Mouse (Mus musculus): ENCODE measurements around the gene Fam155a.

The Fam155a gene

GRCm38 (mm10) chr8:9471290-9471689, 299.7 kb downstream of the Fam155a start:
- no peak for DNase-seq

DNA sequence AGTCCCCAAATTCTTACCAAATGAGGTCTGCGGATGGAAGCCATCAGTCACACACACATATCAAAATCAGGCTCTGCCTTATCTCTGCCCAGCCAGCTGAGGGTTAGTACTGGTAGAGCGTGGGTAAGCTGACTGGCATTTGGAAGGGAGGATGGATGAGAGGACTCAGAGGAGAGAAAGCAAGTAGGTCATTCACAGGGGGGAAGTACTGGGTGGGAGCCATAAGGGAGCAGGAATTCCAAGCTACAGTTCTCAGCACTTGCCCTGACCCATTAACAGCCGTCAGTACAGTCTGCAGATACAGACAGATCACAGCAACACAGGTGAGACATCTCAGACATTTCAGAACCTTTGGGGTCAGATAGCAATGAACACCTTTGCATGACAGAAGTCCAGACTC, 300.8 kb downstream of the Fam155a start:
- no peak for DNase-seq

- no peak for DNase-seq
These were observed 309.9 kb downstream of the Fam155a start for GRCm38 (mm10) chr8:9461111-9461510.

GRCm38 (mm10) chr8:9460707-9461106, 310.3 kb downstream of the Fam155a start:
- no peak for DNase-seq

DNA sequence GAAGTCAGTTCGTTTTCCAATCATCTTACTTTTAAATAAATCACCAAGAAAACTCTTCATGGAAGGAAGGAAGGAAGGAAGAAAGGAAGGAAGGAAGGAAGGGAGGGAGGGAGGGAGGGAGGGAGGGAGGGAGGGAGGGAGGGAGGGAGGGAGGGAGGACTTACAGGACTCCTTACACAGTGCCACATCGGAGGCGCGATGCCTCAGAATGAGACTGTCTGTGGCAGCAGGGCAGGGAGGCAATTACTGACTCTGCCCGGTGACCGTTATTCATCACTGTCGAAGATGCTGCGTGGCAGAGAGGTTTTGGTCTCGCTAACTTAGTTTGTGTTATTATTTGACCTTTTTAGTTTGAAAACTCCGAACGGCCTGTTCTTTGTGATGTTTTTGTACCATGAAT, 312.3 kb downstream of the Fam155a start:
- DNase-seq: no peak

GRCm38 (mm10) chr8:9455138-9455537, 315.8 kb downstream of the Fam155a start:
- no peak for DNase-seq

GRCm38 (mm10) chr8:9453742-9454141, 317.2 kb downstream of the Fam155a start:
- DNase-seq: no peak

- DNase-seq: peak in 1 of 2 experiments; percentile 1
These were observed 319.4 kb downstream of the Fam155a start for GRCm38 (mm10) chr8:9451543-9451942.

- no peak for DNase-seq
These were observed 322.3 kb downstream of the Fam155a start for GRCm38 (mm10) chr8:9448613-9449012.

- no peak for DNase-seq
These were observed 333.1 kb downstream of the Fam155a start for GRCm38 (mm10) chr8:9437822-9438221.

DNA sequence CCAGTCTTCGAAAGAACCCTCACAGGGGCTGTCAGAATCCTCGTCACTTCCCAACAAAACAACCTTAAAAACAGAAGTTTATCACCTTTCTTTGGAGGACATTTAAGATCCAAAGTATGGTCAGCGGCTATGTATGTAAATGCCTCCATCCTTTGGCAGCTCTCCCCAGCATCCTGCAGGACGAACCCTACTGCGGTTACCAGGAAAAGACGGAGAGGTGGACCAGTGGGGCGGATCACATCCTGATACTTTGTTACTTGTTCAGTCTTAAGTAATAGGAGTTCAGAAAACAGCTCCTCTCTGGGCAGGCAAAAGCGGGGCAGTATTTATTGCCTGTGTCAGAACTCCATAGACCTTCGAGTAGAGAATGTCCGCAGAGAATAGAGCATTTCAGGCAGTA, 335.5 kb downstream of the Fam155a start:
- DNase-seq: no peak

DNA sequence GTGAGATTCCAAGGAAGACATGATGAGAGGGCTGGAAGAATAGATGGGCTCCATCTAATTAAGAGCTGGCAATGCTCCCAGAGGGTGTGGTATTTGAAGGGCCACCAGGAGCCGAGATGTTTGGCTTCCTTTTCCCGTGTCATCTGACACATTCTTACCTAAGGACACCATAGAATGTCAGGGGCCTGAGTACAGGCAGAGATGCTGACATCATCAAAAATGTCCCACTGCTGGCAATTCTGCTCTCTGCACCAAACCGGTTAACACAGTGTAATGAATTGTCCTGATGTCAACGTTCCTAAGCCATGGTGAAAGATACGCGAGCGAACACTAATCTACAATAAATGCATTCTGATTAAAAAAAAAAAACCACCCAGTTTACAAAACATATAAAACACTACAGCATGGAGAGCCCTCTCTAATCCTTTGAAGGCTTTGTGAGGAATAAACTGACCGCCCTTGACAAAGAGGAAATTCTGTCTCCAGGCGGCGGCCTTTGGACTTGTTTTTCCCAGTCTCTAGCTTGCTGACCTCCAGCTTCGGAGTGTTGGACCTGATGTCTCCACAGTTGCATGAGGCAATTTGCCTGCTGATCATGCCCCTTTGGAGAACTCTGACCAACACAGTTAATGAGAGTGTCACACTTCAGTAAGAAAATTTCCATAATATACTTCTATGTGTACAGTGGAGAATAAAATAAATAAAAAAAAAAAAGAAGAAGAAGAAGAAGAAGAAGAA, 338.2 kb downstream of the Fam155a start:
- DNase-seq: no peak

- DNase-seq: no peak
These were observed 342.1 kb downstream of the Fam155a start for GRCm38 (mm10) chr8:9428846-9429245.

GRCm38 (mm10) chr8:9424069-9424468, 346.9 kb downstream of the Fam155a start:
- no peak for DNase-seq

DNA sequence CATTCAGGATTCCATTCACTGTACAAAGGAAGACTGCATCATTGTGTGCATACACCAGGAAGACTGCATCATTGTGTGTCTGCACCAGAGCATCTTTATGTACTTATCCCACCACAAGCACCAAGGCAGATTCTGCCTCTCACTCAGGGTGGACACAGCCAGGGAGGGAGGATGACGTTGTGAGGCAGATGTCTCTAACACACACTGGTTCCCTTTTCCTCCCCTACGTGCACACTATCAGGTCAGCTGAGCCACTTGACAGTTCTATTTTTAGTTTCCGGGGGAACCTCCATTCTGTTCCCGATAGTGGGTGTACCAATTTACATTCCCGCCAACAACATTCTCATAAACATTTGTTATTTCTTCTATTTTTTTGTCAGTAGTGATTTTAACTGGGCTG, 347.4 kb downstream of the Fam155a start:
- no peak for DNase-seq

- DNase-seq: no peak
These were observed 347.8 kb downstream of the Fam155a start for GRCm38 (mm10) chr8:9423184-9423583.

DNA sequence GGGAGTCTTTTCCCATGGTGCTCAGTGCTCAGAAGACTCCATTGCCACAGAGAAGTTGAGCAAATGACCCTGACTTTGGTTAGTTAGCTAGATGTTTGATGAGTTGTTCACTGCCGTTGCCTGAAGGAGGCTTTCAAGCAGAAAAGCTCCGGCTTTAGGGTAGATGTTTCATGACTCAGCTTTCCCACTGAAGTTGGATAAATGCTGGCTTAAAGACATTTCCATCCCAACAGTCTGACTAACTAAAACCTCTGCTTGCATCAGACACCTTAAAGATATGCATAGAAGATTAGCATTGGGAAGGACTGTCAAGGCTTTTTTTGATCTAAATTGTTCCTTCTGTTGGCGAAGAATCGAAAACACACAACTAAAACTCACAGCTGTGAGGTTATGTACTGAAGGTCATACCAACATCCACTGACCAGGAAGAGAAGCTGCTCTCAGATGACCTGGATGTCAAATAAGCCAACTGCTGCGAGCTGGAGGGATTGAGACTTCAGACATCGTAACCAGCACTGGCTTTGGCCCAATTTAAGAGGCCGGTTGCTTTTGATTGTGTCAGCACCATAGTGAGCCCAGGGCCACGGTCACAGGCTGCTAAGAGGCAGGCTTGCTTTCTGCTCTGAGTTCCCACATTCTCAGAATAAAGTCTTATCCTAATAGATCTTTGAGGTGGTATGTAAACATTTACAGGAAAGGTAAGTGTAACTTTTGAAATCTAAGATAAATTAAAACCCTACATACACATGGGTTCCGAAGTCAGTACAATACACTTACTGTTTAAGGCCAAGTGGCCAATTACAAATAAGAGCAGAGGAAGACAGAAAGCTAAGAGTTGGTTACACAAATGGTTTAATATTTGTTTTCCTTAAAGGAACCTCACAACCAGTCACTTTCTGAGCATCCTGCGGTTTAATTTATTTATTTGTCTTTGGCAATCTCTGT, 351.8 kb downstream of the Fam155a start:
- no peak for DNase-seq

DNA sequence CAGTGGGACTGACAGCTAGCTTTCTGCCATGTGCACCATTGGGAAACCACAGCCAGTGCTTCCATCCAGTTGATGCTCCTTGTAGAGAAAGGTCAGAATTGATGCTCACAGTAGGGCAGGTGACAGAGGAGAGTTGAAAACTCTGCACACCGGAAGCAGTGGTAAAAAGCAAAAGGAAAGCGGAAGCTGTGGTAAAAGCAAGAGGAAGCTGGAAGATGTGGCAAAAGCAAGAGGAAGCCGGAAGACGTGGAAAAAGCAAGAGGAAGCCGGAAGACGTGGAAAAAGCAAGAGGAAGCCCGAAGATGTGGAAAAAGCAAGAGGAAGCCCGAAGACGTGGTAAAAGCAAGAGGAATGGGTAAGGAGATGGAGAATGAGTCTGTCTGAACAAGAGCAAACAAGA, 354.8 kb downstream of the Fam155a start:
- no peak for DNase-seq

DNA sequence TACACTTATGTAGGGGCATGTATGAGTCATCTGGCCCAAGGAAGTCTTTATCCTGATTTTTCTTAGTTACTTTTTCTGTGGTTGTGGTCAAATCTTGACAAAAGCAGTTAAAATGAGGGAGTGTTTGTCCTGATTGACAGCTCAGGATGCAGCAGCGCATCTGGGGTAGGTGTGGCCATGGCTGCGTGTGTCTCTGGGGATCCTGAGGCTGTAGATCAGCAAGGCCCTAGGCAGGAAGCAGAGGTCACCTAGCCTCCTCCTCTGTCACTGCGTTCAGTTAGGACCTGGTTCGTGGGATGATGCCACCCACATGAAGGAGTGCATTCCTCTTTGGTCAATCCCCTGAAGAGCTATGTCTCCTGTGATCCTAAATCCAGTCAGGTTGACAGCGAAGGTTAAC, 362.5 kb downstream of the Fam155a start:
- DNase-seq: no peak

- DNase-seq: no peak
These were observed 364.8 kb downstream of the Fam155a start for GRCm38 (mm10) chr8:9406204-9406603.

DNA sequence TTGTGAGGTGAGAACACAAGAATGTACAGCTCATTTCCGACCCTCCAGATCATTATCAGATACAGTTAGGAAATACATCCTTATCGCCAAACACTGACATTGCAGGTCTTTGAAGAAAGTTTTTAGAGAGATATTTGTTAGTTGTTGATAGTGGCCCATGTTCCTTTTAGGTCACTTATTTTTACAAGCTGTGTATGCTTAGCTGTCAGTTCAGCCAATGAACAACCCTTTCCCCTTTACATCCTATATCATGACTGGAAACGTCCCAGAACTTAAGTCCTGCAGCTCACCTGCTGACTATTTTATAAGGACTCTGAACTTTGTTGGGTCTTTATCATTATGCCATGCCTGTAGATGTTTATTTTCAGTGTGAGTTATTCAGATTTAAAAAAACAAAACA, 366.3 kb downstream of the Fam155a start:
- DNase-seq: no peak

- DNase-seq: no peak
These were observed 368.6 kb downstream of the Fam155a start for GRCm38 (mm10) chr8:9402393-9402792.

DNA sequence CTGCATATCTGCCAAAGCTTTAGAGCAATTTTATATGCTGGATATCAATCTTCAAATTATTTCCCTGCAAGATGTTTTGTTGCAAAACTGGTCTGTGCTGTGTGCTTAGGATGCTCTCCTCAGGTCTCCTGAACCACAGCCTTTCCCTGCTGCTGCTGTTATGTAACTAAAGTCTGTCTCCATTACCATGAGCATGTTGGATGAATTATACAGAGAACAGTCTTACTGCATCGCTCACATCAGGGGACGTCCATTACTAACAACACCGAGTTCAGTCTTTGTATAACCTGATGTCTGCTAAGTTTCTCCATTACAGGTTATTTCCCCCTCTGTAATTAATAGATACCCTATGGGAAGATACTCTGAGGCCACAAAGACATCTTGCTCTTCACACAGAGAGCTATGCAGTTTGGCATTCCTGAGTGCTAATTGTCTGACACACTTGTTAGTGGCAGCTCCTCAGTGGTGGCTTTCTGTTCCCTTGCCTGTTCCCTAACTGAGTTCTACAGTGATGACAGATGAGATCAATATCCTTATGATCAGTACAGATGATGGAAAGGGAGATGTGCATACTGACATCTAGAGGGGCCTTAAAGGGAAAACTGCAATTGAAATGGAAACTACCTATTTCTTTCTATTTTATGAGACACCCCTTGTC, 372.2 kb downstream of the Fam155a start:
- no peak for DNase-seq

- no peak for DNase-seq
These were observed 372.9 kb downstream of the Fam155a start for GRCm38 (mm10) chr8:9398040-9398439.
